Mouse (Mus musculus) 3134 (cell line): ENCODE data around the gene Bad.
"Not testable (repeated sequence)": the region's sequence is repeated elsewhere in the genome, so short reads cannot be mapped to it uniquely, and the experiment has no call there.

ENCODE experiments used
- DNase-seq: peaks from one replicate; pipeline ENCODE4 v3.0.0-alpha.2; 2011; ENCODE audit warnings: low spot score; ENCODE audit not compliant: insufficient read length; ENCODE audit errors: extremely low read depth

The Bad gene

GRCm38 (mm10) chr19:6941372-6942248 lies at the start of gene Bad:
Gene Bad, plus strand, starts transcription at chr19:6941861.
- DNase-seq: peak; percentile 90

- no peak for DNase-seq
Measured at GRCm38 (mm10) chr19:6892512-6892911, 49.1 kb upstream of the Bad start.

- no peak for DNase-seq
Measured at GRCm38 (mm10) chr19:6893731-6894451, 47.8 kb upstream of the Bad start.

GRCm38 (mm10) chr19:6895608-6896305 lies 45.9 kb upstream of the Bad start:
- DNase-seq: not testable (repeated sequence)

GRCm38 (mm10) chr19:6899641-6900040 lies 42.0 kb upstream of the Bad start:
- DNase-seq: no peak

GRCm38 (mm10) chr19:6903031-6903430 lies 38.6 kb upstream of the Bad start:
- DNase-seq: no peak

- DNase-seq: no peak
Measured at GRCm38 (mm10) chr19:6904846-6905245, 36.8 kb upstream of the Bad start.

GRCm38 (mm10) chr19:6905498-6906159 lies 36.0 kb upstream of the Bad start:
- no peak for DNase-seq

GRCm38 (mm10) chr19:6906199-6906598 lies 35.5 kb upstream of the Bad start:
- DNase-seq: no peak

GRCm38 (mm10) chr19:6907094-6907493 lies 34.6 kb upstream of the Bad start:
- DNase-seq: no peak

GRCm38 (mm10) chr19:6907811-6908540 lies 33.7 kb upstream of the Bad start:
- DNase-seq: no peak

- DNase-seq: no peak
Measured at GRCm38 (mm10) chr19:6909021-6909420, 32.6 kb upstream of the Bad start.

GRCm38 (mm10) chr19:6909507-6910289 lies 32.0 kb upstream of the Bad start, which contains the start of the genes Trmt112 and Prdx5:
Gene Trmt112, plus strand, starts transcription at chr19:6909698.
Gene Prdx5, minus strand, starts transcription at chr19:6910106.
- DNase-seq: peak; percentile 92

- DNase-seq: peak; percentile 75
Measured at GRCm38 (mm10) chr19:6910306-6910705, 31.4 kb upstream of the Bad start.

GRCm38 (mm10) chr19:6911101-6912074 lies 30.3 kb upstream of the Bad start:
- DNase-seq: no peak

- DNase-seq: no peak
Measured at GRCm38 (mm10) chr19:6912205-6912970, 29.3 kb upstream of the Bad start.

- no peak for DNase-seq
Measured at GRCm38 (mm10) chr19:6913036-6913435, 28.6 kb upstream of the Bad start.
